Mouse (Mus musculus): ENCODE results near the gene Ptpn7. TPM values are rescaled to one million over a fixed set of nuclear protein-coding genes. Genes with fewer than 3 reads are reported as not detected.

Gene Ptpn7
- 1.9 and 2.3 TPM in 2 replicates for polyA plus RNA-seq (2016; fragmentation: Nextera tagmentation; extraction: Ambion mirVana)

- no peak for DNase-seq (ENCODE audit: extremely low spot score, low spot score)
- Histone ChIP-seq H3K36me3 (replicated peaks) (no peaks in the 10 kb centered on the region), H3K9me3 (no peaks in the 10 kb centered on the region), H3K27me3 (ENCODE audit: poor library complexity, severe bottlenecking) (peaks cover 26% of the 10 kb centered on the region), H3K27ac (peak within 1 kb of the TSS; percentile 54), H3K4me1 (peaks cover 43% of the 10 kb centered on the region), H3K4me3 (no peak within 1 kb of the TSS)
- WGBS, result 51% methylated on average over 10 of the region's 10 CpGs
These were observed at the start of gene Ptpn7 for GRCm38 (mm10) chr1:135132473-135132872. Ptpn7 (plus strand) TSS chr1:135132700.

DNA sequence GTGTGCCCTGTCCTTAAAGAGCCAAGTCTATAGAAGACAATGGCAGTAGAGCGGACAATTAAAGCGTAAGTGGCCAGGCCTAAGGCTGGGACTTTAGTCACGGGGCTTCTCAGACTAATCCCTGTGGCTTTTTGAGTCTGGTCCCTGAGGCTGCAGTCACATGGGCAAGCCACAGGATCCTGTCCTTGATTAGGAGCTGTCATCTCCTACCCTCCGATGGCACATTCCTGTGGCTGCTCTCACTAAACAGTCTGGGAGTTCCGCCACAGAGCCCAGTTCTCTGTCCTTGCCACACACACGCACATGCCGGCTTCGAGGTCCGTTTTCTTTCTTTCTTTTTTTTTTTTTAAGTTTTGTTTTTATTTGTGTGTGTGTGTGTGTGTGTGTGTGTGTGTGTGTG is 49.0 kb upstream of the Ptpn7 start:
- Histone ChIP-seq H3K36me3 (replicated peaks) (no peaks in the 10 kb centered on the region), H3K27ac (no peak overlapping the region), H3K9me3 (no peaks in the 10 kb centered on the region), H3K4me1 (peaks cover 31% of the 10 kb centered on the region), H3K27me3 (ENCODE audit: poor library complexity, severe bottlenecking) (peaks cover 60% of the 10 kb centered on the region), H3K4me3 (no peak overlapping the region)
- DNase-seq (ENCODE audit: extremely low spot score, low spot score), result no peak
- 51% methylated on average over 9 of the region's 9 CpGs for WGBS

GRCm38 (mm10) chr1:135085296-135085871 is 47.1 kb upstream of the Ptpn7 start:
- Histone ChIP-seq H3K4me3 (peak overlapping the region; percentile 12; the same call in 1 of the 2 replicates), H3K4me1 (peaks cover 30% of the 10 kb centered on the region), H3K27me3 (ENCODE audit: poor library complexity, severe bottlenecking) (peaks cover 65% of the 10 kb centered on the region), H3K36me3 (replicated peaks) (no peaks in the 10 kb centered on the region), H3K27ac (no peak overlapping the region), H3K9me3 (no peaks in the 10 kb centered on the region)
- WGBS, result 15% methylated on average over 28 of the region's 28 CpGs
- no peak for DNase-seq (ENCODE audit: extremely low spot score, low spot score)

- 44% methylated on average over 7 of the region's 7 CpGs for WGBS
- H3K4me3 ChIP-seq, result no peak overlapping the region
- H3K9me3 ChIP-seq, result no peaks in the 10 kb centered on the region
- H3K27me3 ChIP-seq (ENCODE audit: poor library complexity, severe bottlenecking), result peaks cover 64% of the 10 kb centered on the region
- no peaks in the 10 kb centered on the region for H3K36me3 ChIP-seq (replicated peaks)
- peaks cover 30% of the 10 kb centered on the region for H3K4me1 ChIP-seq
- no peak for DNase-seq (ENCODE audit: extremely low spot score, low spot score)
- no peak overlapping the region for H3K27ac ChIP-seq
These were observed 46.5 kb upstream of the Ptpn7 start for GRCm38 (mm10) chr1:135086015-135086414.

DNA sequence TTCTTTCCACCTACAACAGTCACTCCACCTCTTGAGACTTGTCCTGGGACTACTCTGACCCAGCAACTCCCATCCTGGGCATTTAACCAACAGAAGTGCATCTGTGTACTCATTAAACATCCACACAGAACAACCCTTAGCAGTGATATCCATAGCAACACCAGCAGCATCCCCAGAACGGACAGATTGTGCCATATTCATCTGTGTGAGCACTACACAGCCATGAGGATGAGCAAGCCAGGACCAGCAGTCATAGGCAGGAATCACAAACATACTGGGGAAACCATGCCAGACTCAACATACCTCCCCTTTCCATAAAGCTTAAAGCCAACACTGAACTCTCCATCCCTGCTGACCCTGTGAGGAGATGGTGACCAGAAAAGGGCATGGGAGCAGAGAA is 45.1 kb upstream of the Ptpn7 start:
- H3K36me3 ChIP-seq (replicated peaks), result no peaks in the 10 kb centered on the region
- DNase-seq (ENCODE audit: extremely low spot score, low spot score), result no peak
- H3K4me3 ChIP-seq, result no peak overlapping the region
- peaks cover 62% of the 10 kb centered on the region for H3K27me3 ChIP-seq (ENCODE audit: poor library complexity, severe bottlenecking)
- WGBS, result 65% methylated on average over 1 of the region's 1 CpGs
- no peak overlapping the region for H3K27ac ChIP-seq
- peaks cover 30% of the 10 kb centered on the region for H3K4me1 ChIP-seq
- H3K9me3 ChIP-seq, result no peaks in the 10 kb centered on the region

- H3K9me3 ChIP-seq, result no peaks in the 10 kb centered on the region
- H3K27me3 ChIP-seq (ENCODE audit: poor library complexity, severe bottlenecking), result peaks cover 41% of the 10 kb centered on the region
- H3K36me3 ChIP-seq (replicated peaks), result no peaks in the 10 kb centered on the region
- no peak for DNase-seq (ENCODE audit: extremely low spot score, low spot score)
- H3K4me3 ChIP-seq, result no peak overlapping the region
- 85% methylated on average over 10 of the region's 10 CpGs for WGBS
- no peak overlapping the region for H3K27ac ChIP-seq
- peaks cover 21% of the 10 kb centered on the region for H3K4me1 ChIP-seq
These were observed 42.9 kb upstream of the Ptpn7 start for GRCm38 (mm10) chr1:135089626-135090025.

DNA sequence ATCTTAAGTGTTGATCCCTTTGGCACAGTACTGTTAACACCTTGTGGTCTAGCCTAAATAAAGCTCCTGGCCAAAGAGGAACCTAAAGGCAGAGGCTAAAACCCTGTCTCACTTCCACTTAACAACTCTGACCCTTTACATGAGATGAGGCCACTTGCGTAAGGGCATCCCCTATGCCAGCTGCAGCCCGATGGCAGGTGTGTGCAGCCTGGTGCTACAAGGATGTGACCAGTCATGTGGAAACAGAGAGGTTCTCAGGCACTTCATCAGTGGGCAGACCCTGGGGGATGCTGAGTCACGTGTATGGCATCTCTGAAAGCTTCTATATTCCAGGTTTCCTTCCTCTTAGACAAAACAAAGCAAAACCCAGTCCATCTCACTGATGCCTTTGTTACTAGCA is 41.6 kb upstream of the Ptpn7 start:
- H3K36me3 ChIP-seq (replicated peaks), result no peaks in the 10 kb centered on the region
- peaks cover 13% of the 10 kb centered on the region for H3K4me1 ChIP-seq
- no peak overlapping the region for H3K27ac ChIP-seq
- no peak for DNase-seq (ENCODE audit: extremely low spot score, low spot score)
- 84% methylated on average over 3 of the region's 3 CpGs for WGBS
- no peaks in the 10 kb centered on the region for H3K9me3 ChIP-seq
- peaks cover 28% of the 10 kb centered on the region for H3K27me3 ChIP-seq (ENCODE audit: poor library complexity, severe bottlenecking)
- H3K4me3 ChIP-seq, result no peak overlapping the region

DNA sequence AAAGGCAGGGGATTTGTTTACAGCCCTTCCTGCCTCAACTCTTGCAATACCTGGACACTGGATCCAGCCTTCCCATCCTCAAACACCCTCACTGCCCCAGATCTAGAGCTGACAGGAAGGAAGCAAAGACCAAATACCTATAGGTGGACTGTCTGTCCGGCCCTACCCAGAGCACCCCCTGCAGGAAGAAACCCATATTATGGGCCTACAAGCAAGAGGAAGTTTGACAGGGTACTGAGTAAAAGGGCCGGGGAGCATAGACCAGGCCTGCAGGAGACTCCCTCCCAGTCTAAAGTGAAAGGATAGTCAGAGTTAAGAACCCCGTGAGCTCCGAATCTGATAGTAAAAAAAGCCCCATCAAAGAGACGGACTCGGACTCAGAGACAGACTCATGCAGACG is 37.8 kb upstream of the Ptpn7 start:
- Histone ChIP-seq H3K27ac (no peak overlapping the region), H3K4me1 (0 out of 2 replicates have a peak, but pooled peaks cover 4% of the 10 kb centered on the region), H3K9me3 (no peaks in the 10 kb centered on the region), H3K4me3 (no peak overlapping the region), H3K27me3 (ENCODE audit: poor library complexity, severe bottlenecking) (peaks cover 18% of the 10 kb centered on the region; the same call in 1 of the 2 replicates), H3K36me3 (replicated peaks) (no peaks in the 10 kb centered on the region)
- WGBS, result 74% methylated on average over 7 of the region's 7 CpGs
- DNase-seq (ENCODE audit: extremely low spot score, low spot score), result no peak

GRCm38 (mm10) chr1:135095189-135095588 is 37.3 kb upstream of the Ptpn7 start:
- no peak for DNase-seq (ENCODE audit: extremely low spot score, low spot score)
- H3K27ac ChIP-seq, result no peak overlapping the region
- WGBS, result 66% methylated on average over 7 of the region's 7 CpGs

GRCm38 (mm10) chr1:135096312-135096711 is 36.2 kb upstream of the Ptpn7 start:
- 0 out of 2 replicates have a peak, but pooled peaks cover 3% of the 10 kb centered on the region for H3K4me1 ChIP-seq
- no peak for DNase-seq (ENCODE audit: extremely low spot score, low spot score)
- no peaks in the 10 kb centered on the region for H3K9me3 ChIP-seq
- no peaks in the 10 kb centered on the region for H3K36me3 ChIP-seq (replicated peaks)
- 92% methylated on average over 11 of the region's 11 CpGs for WGBS
- peaks cover 29% of the 10 kb centered on the region for H3K27me3 ChIP-seq (ENCODE audit: poor library complexity, severe bottlenecking)
- H3K27ac ChIP-seq, result no peak overlapping the region
- H3K4me3 ChIP-seq, result no peak overlapping the region

More at GRCm38 (mm10) chr1:135095189-135095588, 37.3 kb upstream of the Ptpn7 start:
- Histone ChIP-seq H3K36me3 (replicated peaks) (no peaks in the 10 kb centered on the region), H3K27me3 (ENCODE audit: poor library complexity, severe bottlenecking) (peaks cover 18% of the 10 kb centered on the region), H3K4me3 (no peak overlapping the region), H3K9me3 (no peaks in the 10 kb centered on the region), H3K4me1 (0 out of 2 replicates have a peak, but pooled peaks cover 3% of the 10 kb centered on the region)

GRCm38 (mm10) chr1:135097441-135097840 is 35.1 kb upstream of the Ptpn7 start:
- no peak overlapping the region for H3K4me3 ChIP-seq
- H3K27ac ChIP-seq, result no peak overlapping the region
- H3K4me1 ChIP-seq, result 0 out of 2 replicates have a peak, but pooled peaks cover 3% of the 10 kb centered on the region
- no peaks in the 10 kb centered on the region for H3K9me3 ChIP-seq
- no peaks in the 10 kb centered on the region for H3K36me3 ChIP-seq (replicated peaks)
- DNase-seq (ENCODE audit: extremely low spot score, low spot score), result no peak
- WGBS, result 93% methylated on average over 6 of the region's 6 CpGs
- H3K27me3 ChIP-seq (ENCODE audit: poor library complexity, severe bottlenecking), result peaks cover 40% of the 10 kb centered on the region

- H3K27ac ChIP-seq, result no peak overlapping the region
- no peak for DNase-seq (ENCODE audit: extremely low spot score, low spot score)
- H3K4me1 ChIP-seq, result 0 out of 2 replicates have a peak, but pooled peaks cover 3% of the 10 kb centered on the region
- 87% methylated on average over 7 of the region's 7 CpGs for WGBS
- H3K27me3 ChIP-seq (ENCODE audit: poor library complexity, severe bottlenecking), result peaks cover 50% of the 10 kb centered on the region
- H3K36me3 ChIP-seq (replicated peaks), result no peaks in the 10 kb centered on the region
- H3K9me3 ChIP-seq, result no peaks in the 10 kb centered on the region
- H3K4me3 ChIP-seq, result no peak overlapping the region
These were observed 34.1 kb upstream of the Ptpn7 start for GRCm38 (mm10) chr1:135098441-135098840.

DNA sequence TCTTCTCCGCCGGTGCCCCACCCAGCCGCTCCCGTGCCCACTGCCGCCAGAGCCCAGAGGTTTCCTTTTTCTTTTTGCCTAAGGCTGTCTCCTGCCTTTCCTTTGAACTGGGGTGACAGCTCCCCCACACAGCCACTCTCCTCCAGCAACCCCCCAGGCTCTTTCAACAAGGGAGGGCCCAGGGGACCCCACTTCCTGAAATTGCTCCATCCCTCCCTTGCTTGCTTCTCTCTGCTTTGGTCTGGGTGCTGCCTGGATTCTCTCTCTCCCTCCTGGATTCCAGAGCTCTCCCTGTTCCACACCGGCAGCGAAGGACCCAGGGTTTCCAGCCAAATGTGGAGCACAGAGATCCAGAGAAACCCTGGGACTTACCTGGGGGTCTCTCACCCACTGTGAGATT is 32.1 kb upstream of the Ptpn7 start:
- no peak for DNase-seq (ENCODE audit: extremely low spot score, low spot score)
- WGBS, result 65% methylated on average over 7 of the region's 7 CpGs
- no peak overlapping the region for H3K27ac ChIP-seq
- no peaks in the 10 kb centered on the region for H3K36me3 ChIP-seq (replicated peaks)
- H3K9me3 ChIP-seq, result no peaks in the 10 kb centered on the region
- H3K27me3 ChIP-seq (ENCODE audit: poor library complexity, severe bottlenecking), result peaks cover 70% of the 10 kb centered on the region
- H3K4me3 ChIP-seq, result no peak overlapping the region
- H3K4me1 ChIP-seq, result peaks cover 9% of the 10 kb centered on the region

Measured in forebrain, embryonic 10.5 days (tissue).